Mouse (Mus musculus) ES-Bruce4 (cell line): Measurements from ENCODE around the gene Tspan31. TPM values are rescaled to one million over a fixed set of nuclear protein-coding genes. Genes with fewer than 3 reads are reported as not detected.

ENCODE experiments used
- H3K27ac ChIP-seq: 2 replicates; pipeline ENCODE4 v1.5.1; 2012; ENCODE audit warnings: low read length, inconsistent platforms; ENCODE audit not compliant: insufficient read depth
- H3K27me3 ChIP-seq: 2 replicates; pipeline ENCODE4 v1.6.1; 2012; ENCODE audit warnings: mild to moderate bottlenecking, low read length, inconsistent platforms; ENCODE audit not compliant: control insufficient read depth, poor library complexity, insufficient read depth, severe bottlenecking
- H3K36me3 ChIP-seq: 2 replicates; pipeline ENCODE4 v1.6.1; 2012; ENCODE audit warnings: inconsistent platforms, mild to moderate bottlenecking, low read length, moderate library complexity; ENCODE audit not compliant: control insufficient read depth, poor library complexity, insufficient read depth, severe bottlenecking
- H3K4me1 ChIP-seq: one replicate; pipeline ENCODE4 v1.8.1; 2011; ENCODE audit warnings: low read length; ENCODE audit not compliant: control insufficient read depth, insufficient read depth
- H3K4me3 ChIP-seq: 2 replicates; pipeline ENCODE4 v1.5.1; 2011; ENCODE audit warnings: low read depth, mild to moderate bottlenecking, low read length
- H3K9ac ChIP-seq: 2 replicates; pipeline ENCODE4 v1.6.1; 2012; ENCODE audit warnings: low read depth, mild to moderate bottlenecking, inconsistent platforms; ENCODE audit not compliant: poor library complexity, severe bottlenecking
- H3K9me3 ChIP-seq: replicated peaks from 2 replicates; pipeline ENCODE4 v1.6.1; 2012; ENCODE audit warnings: mild to moderate bottlenecking, low read length, inconsistent platforms; ENCODE audit not compliant: control insufficient read depth, poor library complexity, insufficient read depth, severe bottlenecking
- CTCF ChIP-seq: IDR thresholded peaks from one replicate; pipeline ENCODE4 v1.8.1; 2011; ENCODE audit warnings: low read depth, low read length
- EP300 ChIP-seq: IDR thresholded peaks from 2 replicates; pipeline ENCODE4 v1.6.1; 2011; ENCODE audit warnings: low read depth, low read length; ENCODE audit not compliant: insufficient read depth
- POLR2A ChIP-seq: IDR thresholded peaks from one replicate; pipeline ENCODE4 v1.8.1; 2011; ENCODE audit warnings: low read length; ENCODE audit not compliant: insufficient read depth
- polyA plus RNA-seq: library from polyadenylated mRNA; stranded (reverse); fragments of >200 nt; gene quantifications from 2 replicates; pipeline ENCODE4 v1.2.4, GENCODE M21; 2011; ENCODE audit warnings: low read depth; ENCODE audit not compliant: missing spikeins, insufficient read depth, insufficient read length

Tspan31 gene
- polyA plus RNA-seq, 1 experiment, result 75.9 TPM

DNA sequence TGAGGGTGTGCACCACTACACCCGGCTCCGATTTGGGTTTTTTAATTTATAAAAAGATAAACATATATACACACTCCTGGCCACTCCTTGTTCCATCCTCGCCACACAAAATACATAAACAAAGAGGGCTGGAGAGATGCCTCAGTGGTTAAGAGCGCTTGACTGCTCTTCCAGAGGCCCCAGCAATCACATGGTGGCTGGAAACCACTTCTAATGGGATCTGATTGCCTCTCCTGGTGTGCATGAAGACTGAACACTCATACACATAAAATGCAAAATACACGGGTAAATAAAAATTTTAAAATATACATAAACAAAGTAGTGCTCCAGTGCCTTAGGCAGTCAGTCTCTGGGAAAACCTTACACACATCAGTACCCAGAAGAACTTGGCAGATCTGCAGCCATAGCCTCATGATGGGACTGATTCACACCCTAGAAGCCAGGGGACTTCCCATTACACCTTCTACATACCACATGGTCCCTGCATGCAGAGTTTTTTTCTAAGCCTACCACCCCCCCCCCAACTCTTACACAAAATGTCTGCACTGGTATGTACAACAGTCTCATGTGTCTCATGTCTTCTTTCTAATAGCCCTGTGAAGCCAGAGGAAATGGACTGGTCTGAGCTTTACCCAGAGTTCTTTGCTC is 27.5 kb downstream of the Tspan31 start:
- peak overlapping the region; percentile 80 for H3K4me3 ChIP-seq
- H3K27ac ChIP-seq, result no peak overlapping the region
- H3K36me3 ChIP-seq, result 0 out of 2 replicates have a peak, but pooled peaks cover 4% of the 10 kb centered on the region
- TF ChIP-seq EP300 (no peak), POLR2A (no peak), CTCF (no peak)
- no peaks in the 10 kb centered on the region for H3K27me3 ChIP-seq
- H3K9ac ChIP-seq, result peak overlapping the region; percentile 75
- no peaks in the 10 kb centered on the region for H3K9me3 ChIP-seq
- no peaks in the 10 kb centered on the region for H3K4me1 ChIP-seq

DNA sequence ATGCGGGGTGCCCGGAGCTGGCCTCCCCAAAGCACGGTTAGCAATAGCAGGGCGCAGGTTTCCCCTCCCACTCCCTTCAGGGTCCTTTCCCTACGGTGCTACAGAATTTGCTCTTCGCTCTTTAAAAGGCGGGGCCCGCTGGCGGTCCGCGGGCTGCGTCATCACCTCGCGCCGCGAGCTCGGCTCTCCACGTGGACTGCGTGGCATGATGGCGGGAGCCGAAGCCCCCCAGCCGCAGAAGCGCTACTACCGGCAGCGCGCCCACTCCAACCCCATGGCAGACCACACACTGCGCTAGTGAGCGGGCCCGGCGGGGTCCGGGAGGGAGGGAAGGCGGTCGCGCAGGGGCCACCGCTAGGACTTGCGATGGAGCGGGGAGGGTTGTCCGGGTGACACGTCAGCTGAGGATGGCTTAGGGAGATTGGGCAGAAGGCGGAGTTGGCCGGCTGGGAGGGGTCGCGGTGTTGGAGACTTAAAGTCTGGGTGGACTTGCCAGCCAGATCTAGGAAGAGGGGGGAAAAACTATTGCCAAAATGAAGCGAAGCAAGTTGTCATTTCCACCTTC is 28.2 kb downstream of the Tspan31 start:
- TF ChIP-seq POLR2A (peak; percentile 9), EP300 (0 out of 2 replicates have a peak, but pooled peaks have one; percentile 49), CTCF (no peak)
- H3K36me3 ChIP-seq, result 0 out of 2 replicates have a peak, but pooled peaks cover 4% of the 10 kb centered on the region
- H3K27ac ChIP-seq, result no peak overlapping the region
- peak overlapping the region; percentile 80 for H3K4me3 ChIP-seq
- H3K4me1 ChIP-seq, result no peaks in the 10 kb centered on the region
- H3K9me3 ChIP-seq, result no peaks in the 10 kb centered on the region
- H3K9ac ChIP-seq, result peak overlapping the region; percentile 75
- no peaks in the 10 kb centered on the region for H3K27me3 ChIP-seq

DNA sequence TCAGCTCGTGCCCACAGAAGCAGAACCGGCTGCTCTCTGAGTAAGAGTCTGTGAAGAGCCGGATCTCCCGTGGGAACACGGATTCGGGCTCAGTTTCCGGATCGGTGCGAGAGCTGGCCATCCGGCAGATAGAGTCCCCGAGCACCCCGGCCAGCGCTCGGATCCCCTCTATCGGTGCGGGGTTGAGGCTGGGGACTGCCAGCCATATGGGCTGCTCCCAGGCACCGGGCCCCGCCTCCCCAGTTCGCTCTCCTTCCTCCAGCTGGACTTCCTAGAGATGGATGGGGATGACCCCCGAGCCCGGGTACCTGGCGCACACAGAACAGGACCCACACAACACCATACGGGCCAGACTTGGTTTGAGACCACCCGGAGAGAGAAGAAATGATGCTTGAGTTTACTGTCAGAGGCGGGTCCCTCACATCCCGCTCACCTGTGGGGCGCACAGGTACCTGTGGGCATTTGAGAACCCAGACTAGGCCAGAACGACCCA is 28.7 kb downstream of the Tspan31 start, which contains the start of the genes Mettl1 and Eef1akmt3:
Gene Mettl1 (plus strand): TSS at position 141 of the 493 bp plus-strand sequence.
Gene Eef1akmt3 (minus strand): TSS at position 240 of the 493 bp plus-strand sequence.
- no peak for TF ChIP-seq CTCF
- TF ChIP-seq EP300, result no peak
- no peak for TF ChIP-seq POLR2A
- no peaks in the 10 kb centered on the region for H3K27me3 ChIP-seq
- no peak within 1 kb of the TSS for H3K27ac ChIP-seq
- H3K4me3 ChIP-seq, result peak within 1 kb of the TSS; percentile 80
- H3K4me1 ChIP-seq, result no peaks in the 10 kb centered on the region
- H3K36me3 ChIP-seq, result 0 out of 2 replicates have a peak, but pooled peaks cover 4% of the 10 kb centered on the region
- no peaks in the 10 kb centered on the region for H3K9me3 ChIP-seq
- H3K9ac ChIP-seq, result peak within 1 kb of the TSS; percentile 75

DNA sequence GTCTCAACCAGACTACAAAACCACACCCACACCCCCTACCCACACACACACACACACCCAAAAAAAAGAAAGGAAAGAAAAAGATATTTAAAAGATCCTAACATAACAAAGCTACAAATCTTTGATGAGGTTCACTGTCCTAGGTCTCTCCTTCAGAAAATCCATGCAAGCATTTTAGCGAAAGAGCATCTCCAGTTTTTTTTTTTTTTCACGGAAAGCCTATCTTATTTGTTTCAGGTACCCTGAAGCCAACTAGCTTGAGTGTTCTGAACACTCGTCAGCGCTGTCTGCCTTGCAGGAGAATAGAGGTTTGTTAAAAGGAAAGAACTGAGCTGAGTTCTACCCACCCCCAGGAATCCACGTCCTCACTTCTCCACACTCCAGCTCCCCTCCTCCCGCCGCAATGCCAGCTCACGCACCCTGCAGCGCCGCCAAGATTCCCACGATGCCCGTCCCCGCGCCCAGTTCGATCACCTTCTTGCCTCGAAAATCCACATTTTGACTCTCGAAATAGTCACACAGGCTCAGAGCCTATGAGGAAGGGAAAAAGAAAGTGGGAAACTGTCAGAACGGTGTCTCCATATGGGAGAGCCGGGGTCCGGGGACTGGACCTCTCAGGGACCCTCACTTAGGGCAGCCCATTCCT is 29.4 kb downstream of the Tspan31 start:
- no peak overlapping the region for H3K27ac ChIP-seq

DNA sequence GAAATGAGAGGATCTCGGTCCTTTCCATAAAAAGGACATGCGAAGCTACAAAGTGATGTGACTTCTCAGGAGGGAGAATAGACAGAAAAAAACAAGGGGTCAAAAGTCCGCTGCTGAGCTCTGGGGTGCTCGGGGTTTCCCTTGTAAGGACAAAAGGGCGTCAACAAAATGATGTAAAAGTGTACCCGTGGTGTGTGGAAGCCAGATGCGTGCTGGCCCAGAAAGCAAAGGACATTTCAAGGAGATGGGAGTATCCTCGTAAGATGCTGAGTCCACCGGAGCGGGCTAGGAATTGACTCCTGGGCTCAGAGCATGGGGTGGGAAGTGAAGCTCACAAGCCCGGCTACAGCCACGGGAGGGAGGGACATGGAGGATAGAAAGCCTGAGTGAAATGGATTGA is 32.4 kb downstream of the Tspan31 start:
- Histone ChIP-seq H3K27me3 (no peaks in the 10 kb centered on the region), H3K9ac (no peak overlapping the region), H3K4me1 (no peaks in the 10 kb centered on the region), H3K36me3 (no peaks in the 10 kb centered on the region), H3K27ac (no peak overlapping the region), H3K4me3 (no peak overlapping the region), H3K9me3 (no peaks in the 10 kb centered on the region)
- TF ChIP-seq POLR2A (no peak), EP300 (no peak), CTCF (no peak)

More for the DNA sequence above, 29.4 kb downstream of the Tspan31 start:
- peak overlapping the region; percentile 80 for H3K4me3 ChIP-seq
- no peaks in the 10 kb centered on the region for H3K4me1 ChIP-seq
- no peaks in the 10 kb centered on the region for H3K27me3 ChIP-seq
- H3K36me3 ChIP-seq, result 0 out of 2 replicates have a peak, but pooled peaks cover 4% of the 10 kb centered on the region
- H3K9ac ChIP-seq, result peak overlapping the region; percentile 75
- no peak for TF ChIP-seq CTCF
- no peak for TF ChIP-seq POLR2A
- no peak for TF ChIP-seq EP300
- no peaks in the 10 kb centered on the region for H3K9me3 ChIP-seq
